Mouse (Mus musculus): ENCODE data around the gene Scd3. TPM values are rescaled to one million over a fixed set of nuclear protein-coding genes. Genes with fewer than 3 reads are reported as not detected.

Gene Scd3
- polyA plus RNA-seq, 1 experiment from 2014 or later: not detected

DNA sequence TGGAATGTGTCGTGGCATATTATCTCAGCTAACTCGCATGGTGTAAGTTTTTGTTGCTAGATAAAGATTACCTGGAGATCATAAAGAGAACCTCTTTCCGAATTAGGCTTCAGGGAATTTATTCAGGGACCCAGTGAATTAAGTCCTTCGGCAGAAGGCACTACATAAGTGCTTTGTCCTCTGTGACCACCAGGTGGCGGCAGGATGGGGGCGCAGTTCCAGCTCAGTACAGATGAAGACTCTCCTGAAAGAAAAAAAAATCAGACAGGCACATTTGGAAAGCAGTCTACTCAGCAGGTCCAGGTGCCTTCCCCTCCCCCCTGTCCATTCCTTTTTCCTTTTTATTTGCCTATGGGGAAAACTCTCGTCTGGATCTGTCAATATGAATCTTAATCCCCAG lies 7.9 kb upstream of the Scd3 start:
- WGBS (ENCODE audit: insufficient replicate concordance): 14% methylated on average over 7 of the region's 7 CpGs
- Histone ChIP-seq H3K9ac (no peak overlapping the region), H3K4me3 (replicated peaks) (no peak overlapping the region), H3K27me3 (peaks cover 12% of the 10 kb centered on the region; the same call in 1 of the 2 replicates), H3K9me3 (replicated peaks) (no peaks in the 10 kb centered on the region), H3K4me1 (replicated peaks) (peaks cover 15% of the 10 kb centered on the region; the same call in 1 of the 2 replicates), H3K36me3 (no peaks in the 10 kb centered on the region), H3K4me2 (no peak overlapping the region), H3K27ac (no peak overlapping the region)
- ATAC-seq (ENCODE audit: low read depth) (no peak), DNase-seq (no peak)

DNA sequence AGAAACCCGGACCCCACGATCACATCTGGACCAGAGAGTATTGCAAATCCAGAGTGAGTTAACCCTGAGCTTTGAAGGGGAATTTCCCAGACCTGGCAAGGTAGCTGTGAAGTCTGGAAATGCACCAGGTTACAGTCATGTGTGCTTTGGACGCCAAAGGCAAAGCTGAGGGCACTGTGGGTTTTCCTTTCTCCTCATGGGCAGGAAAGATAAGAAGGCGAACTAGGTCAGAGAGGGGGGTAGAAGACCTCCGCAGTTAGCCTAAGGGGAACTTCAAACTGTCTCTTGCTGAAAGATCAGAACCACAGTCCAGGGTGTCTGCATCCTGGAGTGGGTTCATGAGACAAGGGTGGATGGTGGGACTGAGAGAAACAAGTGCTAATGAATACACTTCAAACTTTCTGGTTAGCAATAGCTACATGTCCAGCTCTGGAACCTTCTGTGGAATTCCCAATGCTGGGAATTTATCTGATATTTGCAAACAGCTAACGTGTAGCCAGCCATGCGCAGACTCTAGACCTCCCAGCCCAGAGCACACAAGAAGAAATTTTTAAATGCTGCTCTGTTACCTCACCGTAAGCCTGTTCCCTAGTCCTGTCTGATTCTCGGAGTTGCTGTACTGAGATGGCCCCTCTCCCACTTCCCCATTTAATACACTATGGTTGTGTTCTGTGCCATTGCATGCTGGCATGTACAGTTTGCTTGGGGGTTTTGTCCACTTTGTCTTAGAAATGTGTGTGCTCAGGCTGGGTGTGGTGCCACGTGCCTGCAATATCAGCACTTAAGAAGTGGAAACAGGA lies 5.8 kb upstream of the Scd3 start:
- H3K36me3 ChIP-seq: no peaks in the 10 kb centered on the region
- 0 out of 2 replicates have a peak, but pooled peaks cover 3% of the 10 kb centered on the region for H3K27me3 ChIP-seq
- no peak overlapping the region; the same call in 1 of the 2 replicates for H3K27ac ChIP-seq
- peaks cover 15% of the 10 kb centered on the region; the same call in 1 of the 2 replicates for H3K4me1 ChIP-seq (replicated peaks)
- H3K4me2 ChIP-seq: no peak overlapping the region
- no peak overlapping the region for H3K9ac ChIP-seq
- H3K4me3 ChIP-seq (replicated peaks): no peak overlapping the region
- 23% methylated on average over 10 of the region's 10 CpGs for WGBS (ENCODE audit: insufficient replicate concordance)
- H3K9me3 ChIP-seq (replicated peaks): no peaks in the 10 kb centered on the region
- DNase-seq (no peak), ATAC-seq (ENCODE audit: low read depth) (0 out of 2 replicates have a peak, but pooled peaks have one; percentile 29)

DNA sequence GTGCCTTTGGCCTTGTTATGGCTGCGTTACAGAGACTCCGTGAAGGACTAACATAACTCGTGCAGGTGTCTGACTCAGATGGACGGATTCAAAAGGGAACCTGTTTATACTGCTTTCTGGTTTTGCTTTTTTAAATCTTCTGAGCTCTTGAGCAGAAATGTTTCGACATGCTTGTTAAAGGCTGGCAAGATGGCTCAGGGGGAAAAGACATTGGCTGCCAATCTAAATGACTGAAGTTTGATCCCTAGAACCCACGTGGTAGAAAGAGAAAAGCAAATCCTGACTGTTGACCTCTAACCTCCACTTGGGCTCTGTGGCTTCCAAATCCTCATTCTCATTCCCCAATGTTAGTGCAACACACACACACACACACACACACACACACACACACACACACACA lies 4.6 kb upstream of the Scd3 start:
- no peak overlapping the region for H3K4me2 ChIP-seq
- DNase-seq (no peak), ATAC-seq (ENCODE audit: low read depth) (no peak)
- peaks cover 15% of the 10 kb centered on the region; the same call in 1 of the 2 replicates for H3K4me1 ChIP-seq (replicated peaks)
- H3K27me3 ChIP-seq: no peaks in the 10 kb centered on the region
- no peak overlapping the region for H3K4me3 ChIP-seq (replicated peaks)
- WGBS (ENCODE audit: insufficient replicate concordance): 77% methylated on average over 6 of the region's 6 CpGs
- no peaks in the 10 kb centered on the region for H3K36me3 ChIP-seq
- H3K9ac ChIP-seq: no peak overlapping the region
- H3K27ac ChIP-seq: no peak overlapping the region
- no peaks in the 10 kb centered on the region for H3K9me3 ChIP-seq (replicated peaks)

DNA sequence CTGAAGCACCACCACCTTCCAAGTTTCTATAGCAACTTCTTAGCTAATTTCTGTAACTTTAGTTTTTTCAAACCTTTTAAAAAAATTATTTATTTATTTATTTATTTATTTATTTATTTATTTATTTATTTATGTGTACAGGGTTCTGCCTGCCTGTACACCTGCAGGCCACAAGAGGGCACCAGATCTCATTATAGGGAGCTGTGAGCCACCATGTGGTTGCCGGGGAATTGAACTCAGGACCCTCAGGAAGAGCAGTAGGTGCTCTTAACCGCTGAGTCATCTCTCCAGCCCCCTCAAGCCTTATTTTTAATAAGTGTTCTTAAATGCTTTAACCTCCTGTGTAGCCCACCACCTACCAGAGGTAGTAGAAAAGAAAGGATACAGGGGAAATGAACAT lies 4.1 kb upstream of the Scd3 start:
- WGBS (ENCODE audit: insufficient replicate concordance): 74% methylated on average over 2 of the region's 2 CpGs
- Histone ChIP-seq H3K4me2 (no peak overlapping the region), H3K9me3 (replicated peaks) (no peaks in the 10 kb centered on the region), H3K27ac (no peak overlapping the region), H3K4me3 (replicated peaks) (no peak overlapping the region), H3K9ac (no peak overlapping the region), H3K27me3 (no peaks in the 10 kb centered on the region), H3K36me3 (no peaks in the 10 kb centered on the region), H3K4me1 (replicated peaks) (peaks cover 15% of the 10 kb centered on the region; the same call in 1 of the 2 replicates)
- no peak for ATAC-seq (ENCODE audit: low read depth)
- no peak for DNase-seq

DNA sequence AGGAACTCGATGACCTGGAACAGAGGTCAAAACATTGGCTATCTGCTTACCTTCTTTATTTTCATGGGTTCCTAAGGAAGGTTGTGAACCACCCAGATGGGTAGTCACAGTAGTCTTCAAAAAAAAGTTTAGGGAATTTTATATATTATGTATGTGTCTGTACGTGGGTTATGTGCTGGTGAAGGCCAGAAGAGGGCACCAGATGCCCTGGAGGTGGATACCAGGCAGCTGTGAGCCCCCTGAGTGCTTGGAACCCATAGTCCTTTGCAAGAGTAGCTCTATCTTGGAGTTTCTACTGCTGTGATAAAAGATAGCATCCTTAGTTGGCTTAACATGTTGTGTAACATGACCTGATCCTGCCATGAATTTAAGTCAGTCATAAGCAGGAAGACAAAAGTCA lies 4.0 kb downstream of the Scd3 start:
- no peaks in the 10 kb centered on the region for H3K9me3 ChIP-seq (replicated peaks)
- no peak overlapping the region for H3K4me2 ChIP-seq
- H3K9ac ChIP-seq: no peak overlapping the region
- ATAC-seq (ENCODE audit: low read depth) (no peak), DNase-seq (no peak)
- H3K36me3 ChIP-seq: no peaks in the 10 kb centered on the region
- H3K4me3 ChIP-seq (replicated peaks): no peak overlapping the region
- no peaks in the 10 kb centered on the region for H3K4me1 ChIP-seq (replicated peaks)
- H3K27ac ChIP-seq: no peak overlapping the region
- H3K27me3 ChIP-seq: peaks cover 15% of the 10 kb centered on the region
- WGBS (ENCODE audit: insufficient replicate concordance): 30% methylated on average over 2 of the region's 2 CpGs

DNA sequence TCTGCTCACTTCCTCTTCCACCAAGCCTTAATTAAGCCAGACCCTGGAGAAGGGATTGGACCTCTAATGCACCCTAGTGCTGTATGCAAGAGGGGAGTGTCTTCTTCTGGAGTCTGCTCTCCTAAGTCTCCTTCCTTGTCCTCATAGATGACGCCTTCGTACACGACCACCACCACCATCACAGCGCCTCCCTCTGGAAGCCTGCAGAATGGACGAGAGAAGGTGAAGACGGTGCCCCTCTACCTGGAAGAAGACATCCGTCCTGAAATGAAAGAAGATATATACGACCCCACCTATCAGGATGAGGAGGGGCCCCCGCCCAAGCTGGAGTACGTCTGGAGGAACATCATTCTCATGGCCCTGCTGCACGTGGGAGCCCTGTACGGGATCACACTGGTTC lies 12.2 kb downstream of the Scd3 start:
- no peak for DNase-seq
- H3K4me3 ChIP-seq (replicated peaks): no peak overlapping the region
- H3K27ac ChIP-seq: no peak overlapping the region
- no peaks in the 10 kb centered on the region for H3K9me3 ChIP-seq (replicated peaks)
- 56% methylated on average over 12 of the region's 12 CpGs for WGBS (ENCODE audit: insufficient replicate concordance)
- H3K36me3 ChIP-seq: no peaks in the 10 kb centered on the region
- ATAC-seq (ENCODE audit: low read depth): no peak
- H3K9ac ChIP-seq: no peak overlapping the region
- no peaks in the 10 kb centered on the region for H3K4me1 ChIP-seq (replicated peaks)
- peaks cover 25% of the 10 kb centered on the region for H3K27me3 ChIP-seq
- no peak overlapping the region for H3K4me2 ChIP-seq

DNA sequence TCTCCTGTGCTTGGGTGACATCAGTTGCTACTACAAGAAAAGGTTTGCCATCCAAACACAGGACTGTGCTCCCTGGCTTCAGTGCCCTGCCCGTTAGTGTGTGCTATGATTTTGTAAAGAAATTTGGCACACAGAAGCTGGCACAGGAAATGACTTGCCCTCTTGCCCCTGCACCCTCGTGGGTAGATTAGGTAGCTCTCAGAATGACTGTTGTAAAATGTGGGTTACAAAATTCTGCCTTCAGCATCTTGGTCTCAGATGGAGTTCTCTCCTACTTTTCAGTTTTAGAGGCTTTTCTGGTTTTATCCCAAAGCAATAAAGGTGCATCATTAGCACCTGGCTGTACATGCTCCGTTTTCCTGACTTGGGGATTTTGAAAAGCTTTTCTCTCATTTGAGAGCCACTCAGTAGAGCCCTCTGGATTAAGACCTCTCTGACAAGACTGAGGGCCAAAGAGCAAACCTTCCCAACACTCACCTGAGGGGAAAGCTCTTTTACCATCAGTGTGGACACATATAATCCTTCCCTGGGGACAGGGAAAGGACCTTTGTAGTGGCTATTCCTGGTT lies 15.0 kb downstream of the Scd3 start:
- DNase-seq (no peak), ATAC-seq (ENCODE audit: low read depth) (no peak)
- Histone ChIP-seq H3K36me3 (no peaks in the 10 kb centered on the region), H3K9me3 (replicated peaks) (no peaks in the 10 kb centered on the region), H3K27me3 (peaks cover 19% of the 10 kb centered on the region), H3K9ac (no peak overlapping the region), H3K4me1 (replicated peaks) (no peaks in the 10 kb centered on the region), H3K27ac (no peak overlapping the region), H3K4me3 (replicated peaks) (no peak overlapping the region), H3K4me2 (no peak overlapping the region)
- WGBS (ENCODE audit: insufficient replicate concordance): 39% methylated on average over 3 of the region's 3 CpGs

DNA sequence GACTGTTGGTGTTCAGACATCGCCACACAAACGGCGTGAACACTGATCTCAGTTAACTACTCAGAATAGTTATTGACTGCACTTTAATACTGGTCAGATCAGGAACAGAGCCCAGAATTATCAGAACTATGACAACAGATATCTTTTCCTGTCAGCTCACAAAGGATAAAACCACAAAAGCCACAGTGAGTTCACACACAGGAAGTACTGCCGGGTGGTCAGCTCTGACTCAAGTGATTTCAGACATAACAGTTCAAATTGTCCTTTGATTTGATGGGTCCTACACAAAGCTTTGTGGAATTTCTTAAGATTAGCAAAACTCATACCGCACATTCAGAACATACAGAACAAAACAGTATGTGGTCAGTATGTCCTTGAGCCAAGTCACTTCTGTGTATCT lies 22.7 kb downstream of the Scd3 start:
- Histone ChIP-seq H3K9me3 (replicated peaks) (no peaks in the 10 kb centered on the region), H3K4me3 (replicated peaks) (no peak overlapping the region), H3K27me3 (peaks cover 25% of the 10 kb centered on the region), H3K36me3 (no peaks in the 10 kb centered on the region), H3K4me1 (replicated peaks) (no peaks in the 10 kb centered on the region), H3K9ac (no peak overlapping the region), H3K4me2 (no peak overlapping the region), H3K27ac (no peak overlapping the region)
- WGBS (ENCODE audit: insufficient replicate concordance): 12% methylated on average over 5 of the region's 5 CpGs
- ATAC-seq (ENCODE audit: low read depth) (no peak), DNase-seq (no peak)

DNA sequence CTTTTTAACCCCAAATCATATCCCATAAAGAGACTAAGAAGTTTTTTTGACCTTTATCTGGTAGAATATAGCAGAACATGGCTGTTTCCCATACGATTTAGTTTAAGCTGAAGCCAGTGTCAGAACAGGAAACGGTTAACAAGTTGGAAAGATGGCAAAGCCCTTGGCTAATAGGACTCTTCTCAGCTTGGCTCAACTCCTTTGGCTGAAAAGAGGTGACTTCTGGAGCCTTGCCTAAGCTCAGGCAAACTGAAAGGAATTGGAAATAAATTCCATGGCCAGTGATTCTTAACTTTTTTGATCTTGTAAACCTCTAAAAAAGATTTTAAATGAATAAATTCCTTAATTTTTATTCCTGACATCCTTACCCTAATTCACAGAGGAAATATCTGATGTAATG lies 26.7 kb downstream of the Scd3 start:
- H3K9ac ChIP-seq: no peak overlapping the region
- peaks cover 28% of the 10 kb centered on the region for H3K27me3 ChIP-seq
- 61% methylated on average over 2 of the region's 2 CpGs for WGBS (ENCODE audit: insufficient replicate concordance)
- DNase-seq (no peak), ATAC-seq (ENCODE audit: low read depth) (no peak)
- H3K9me3 ChIP-seq (replicated peaks): no peaks in the 10 kb centered on the region
- no peak overlapping the region for H3K4me3 ChIP-seq (replicated peaks)
- H3K4me2 ChIP-seq: no peak overlapping the region
- no peaks in the 10 kb centered on the region for H3K36me3 ChIP-seq
- no peak overlapping the region for H3K27ac ChIP-seq
- no peaks in the 10 kb centered on the region for H3K4me1 ChIP-seq (replicated peaks)

DNA sequence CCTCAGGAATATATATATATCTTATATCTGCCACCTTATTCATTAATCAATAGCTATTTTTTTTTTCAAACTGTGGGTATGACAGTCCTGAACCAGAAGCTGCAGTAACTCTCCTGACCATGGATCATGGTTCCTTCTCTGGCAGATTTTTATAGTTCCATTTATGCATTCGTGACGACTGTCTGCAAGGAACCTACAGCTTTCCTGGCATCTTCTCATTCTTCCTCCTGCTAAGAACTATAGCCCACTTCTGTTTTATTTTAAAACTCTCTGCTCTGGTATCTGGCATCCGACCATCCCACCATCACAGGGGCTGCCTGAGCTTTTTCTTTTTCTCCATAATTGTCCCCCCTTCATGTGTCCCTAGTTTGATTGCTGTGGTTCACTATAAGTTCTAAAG lies 27.1 kb downstream of the Scd3 start:
- no peaks in the 10 kb centered on the region for H3K9me3 ChIP-seq (replicated peaks)
- H3K36me3 ChIP-seq: no peaks in the 10 kb centered on the region
- no peaks in the 10 kb centered on the region for H3K4me1 ChIP-seq (replicated peaks)
- no peak overlapping the region for H3K9ac ChIP-seq
- 56% methylated on average over 3 of the region's 3 CpGs for WGBS (ENCODE audit: insufficient replicate concordance)
- no peak overlapping the region for H3K27ac ChIP-seq
- no peak for ATAC-seq (ENCODE audit: low read depth)
- H3K27me3 ChIP-seq: peaks cover 24% of the 10 kb centered on the region
- no peak overlapping the region for H3K4me3 ChIP-seq (replicated peaks)
- no peak overlapping the region for H3K4me2 ChIP-seq
- DNase-seq: no peak

DNA sequence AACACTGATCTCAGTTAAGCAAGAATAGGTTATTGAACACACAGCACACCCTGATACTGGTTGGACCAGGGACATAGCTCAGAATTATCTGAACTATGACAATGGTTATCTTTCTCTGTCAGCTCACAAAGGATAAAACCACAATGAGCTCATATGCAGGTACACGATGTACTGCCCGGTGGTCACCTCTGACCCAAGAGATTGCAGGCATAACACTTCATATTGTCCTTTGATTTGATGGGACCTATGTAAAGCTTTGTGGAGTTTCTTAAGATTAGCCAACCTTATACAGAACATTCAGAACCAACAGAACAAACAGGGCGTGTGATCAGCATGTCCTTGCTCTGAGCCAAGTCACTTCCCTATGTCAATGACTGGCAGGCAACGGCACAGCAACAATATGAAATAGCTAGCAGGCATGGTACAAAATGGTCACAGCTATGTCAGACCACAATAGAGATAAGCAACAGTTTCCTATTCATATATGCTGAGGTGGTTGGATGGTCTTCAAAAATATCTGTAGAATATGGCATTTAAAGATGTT lies 28.6 kb downstream of the Scd3 start:
- Histone ChIP-seq H3K27ac (no peak overlapping the region), H3K36me3 (no peaks in the 10 kb centered on the region), H3K4me3 (replicated peaks) (no peak overlapping the region), H3K27me3 (peaks cover 24% of the 10 kb centered on the region), H3K9me3 (replicated peaks) (no peaks in the 10 kb centered on the region), H3K4me1 (replicated peaks) (no peaks in the 10 kb centered on the region), H3K9ac (no peak overlapping the region), H3K4me2 (no peak overlapping the region)
- no peak for ATAC-seq (ENCODE audit: low read depth)
- 18% methylated on average over 4 of the region's 4 CpGs for WGBS (ENCODE audit: insufficient replicate concordance)
- DNase-seq: no peak

Data from liver, embryonic 13.5 days (tissue).